Mouse (Mus musculus) bone marrow, adult 2 months (tissue): ENCODE measurements at regions not wholly inside any gene's neighbourhood (a gene's known extent, or its start where the extent isn't known, plus 50 kb on each side); places are given as distances from the start of the nearest gene placed in this dataset.
"Not testable (repeated sequence)": the region's sequence is repeated elsewhere in the genome, so short reads cannot be mapped to it uniquely, and the experiment has no call there.

Experiments
- CTCF ChIP-seq: fragments of 200-500 bp; IDR thresholded peaks from 2 replicates; pipeline ENCODE4 v1.5.1; 2011; ENCODE audit warnings: low read length, control low read depth; ENCODE audit not compliant: control insufficient read depth, insufficient read depth
- POLR2A ChIP-seq: fragments of 200-500 bp; IDR thresholded peaks from 2 replicates; pipeline ENCODE4 v1.6.1; 2011; ENCODE audit warnings: low read depth, mild to moderate bottlenecking, control low read depth, low read length, borderline replicate concordance; ENCODE audit not compliant: control insufficient read depth

DNA sequence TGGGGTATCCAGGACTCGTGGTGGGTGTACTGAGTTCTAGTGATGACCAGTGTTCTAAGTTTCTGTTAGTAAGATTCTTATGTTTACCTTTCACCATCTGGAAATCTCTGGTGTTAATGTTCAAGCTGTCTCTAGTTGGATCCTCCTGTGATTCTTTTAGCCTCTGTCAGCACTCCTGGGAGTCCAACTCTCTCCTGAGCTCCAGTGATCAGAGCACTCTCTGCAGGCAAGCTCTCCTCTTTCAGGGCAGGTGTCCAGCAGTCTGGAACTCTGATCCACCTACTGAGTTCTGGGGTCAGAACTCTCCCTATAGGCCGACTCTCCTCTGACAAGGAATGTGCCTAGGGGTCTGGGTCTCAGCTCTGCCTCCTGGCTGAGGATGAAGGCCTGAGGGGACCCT is 272.6 kb upstream of the Tbl1xr1 start:
- not testable (repeated sequence) for TF ChIP-seq POLR2A, CTCF
